Mouse (Mus musculus): Measurements from ENCODE around the gene Hbb-bh2.

DNA sequence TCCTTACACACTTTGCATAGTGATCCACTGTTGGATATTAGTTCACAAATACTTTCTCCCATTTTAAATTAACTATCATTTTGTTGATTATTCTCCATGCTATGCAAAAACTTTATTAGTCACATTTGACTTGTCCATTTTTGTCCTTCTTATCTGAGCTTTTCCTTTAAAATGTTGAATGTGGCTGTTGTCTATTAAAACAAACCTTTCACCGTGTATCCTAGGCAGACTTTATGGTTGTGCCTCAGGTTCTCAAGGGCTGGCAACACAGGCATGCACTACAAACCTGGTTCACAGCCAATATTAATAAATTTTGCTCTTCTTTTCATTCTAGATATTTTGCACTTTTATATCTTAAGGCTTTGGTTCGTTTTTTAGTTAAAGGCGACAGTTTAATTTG lies 29.6 kb downstream of the Hbb-bh2 start:
- TF ChIP-seq POLR2A (IDR thresholded peaks at IDR 0.05; ENCODE audit: extremely low read depth, insufficient read depth, low read length) (no peak), CTCF (IDR thresholded peaks at IDR 0.05; ENCODE audit: low read depth, low read length) (no peak)
